Mouse (Mus musculus) left cerebral cortex, adult 11 months (tissue): ENCODE results near the gene Col9a3.

ENCODE experiments used
- DNase-seq: peaks from one replicate; pipeline ENCODE4 v3.0.0; 2022; ENCODE audit warnings: low spot score

The Col9a3 gene

GRCm38 (mm10) chr2:180641576-180642554, 44.3 kb downstream of the Col9a3 start:
- no peak for DNase-seq

GRCm38 (mm10) chr2:180642555-180643260, 45.1 kb downstream of the Col9a3 start, which contains the start of gene Tcfl5:
Gene Tcfl5, minus strand, starts transcription at chr2:180642708.
- DNase-seq = no peak

GRCm38 (mm10) chr2:180643626-180644025, 46.0 kb downstream of the Col9a3 start:
- no peak for DNase-seq

GRCm38 (mm10) chr2:180646841-180647240, 49.3 kb downstream of the Col9a3 start:
- DNase-seq = no peak

GRCm38 (mm10) chr2:180654666-180655065, 57.1 kb downstream of the Col9a3 start:
- DNase-seq = no peak

GRCm38 (mm10) chr2:180655150-180655549, 57.6 kb downstream of the Col9a3 start:
- DNase-seq = no peak

- DNase-seq = peak; percentile 72
Observed at GRCm38 (mm10) chr2:180657394-180658013, 59.9 kb downstream of the Col9a3 start.

- DNase-seq = no peak
Observed at GRCm38 (mm10) chr2:180658381-180658780, 60.8 kb downstream of the Col9a3 start.

GRCm38 (mm10) chr2:180659353-180660150, 62.0 kb downstream of the Col9a3 start:
- no peak for DNase-seq

- no peak for DNase-seq
Observed at GRCm38 (mm10) chr2:180660521-180660920, 62.9 kb downstream of the Col9a3 start.

- DNase-seq = no peak
Observed at GRCm38 (mm10) chr2:180662008-180662407, 64.4 kb downstream of the Col9a3 start.
